Comparison of ENCODE assay signal across 10 mouse cellular contexts in genomic region chr5:117497084-117497483, GRCm38 (mm10).
DNase-seq lines count a peak whose midpoint lies in the region; ATAC-seq and TF ChIP-seq lines count a peak whose summit lies in the region.
"Had no signal": no experiment of that assay in that cellular context is flagged by ENCODE, and none has a peak within 500 bp of the region (broad histone marks: within the 10 kb centered on the region; RNA-seq: fewer than 3 reads in every experiment).

No protein-coding gene starts in this region.

- no peak overlapping the region for H3K9ac ChIP-seq in forebrain, embryonic 11.5 days (ENCODE audit: low read length)
- H3K9ac ChIP-seq in midbrain, embryonic 15.5 days: no peak overlapping the region
- no peak overlapping the region for H3K9ac ChIP-seq in intestine, embryonic 16.5 days (ENCODE audit: low read depth, low read length)
- H3K9ac ChIP-seq: limb, embryonic 13.5 days had no signal

- peaks cover 9% of the 10 kb centered on the region; the same call in 1 of the 2 replicates for H3K4me1 ChIP-seq in forebrain, embryonic 11.5 days (replicated peaks; ENCODE audit: control insufficient read depth, insufficient read depth, low read length)
- H3K4me1 ChIP-seq in forebrain, embryonic 10.5 days: peaks cover 16% of the 10 kb centered on the region
- peaks cover 21% of the 10 kb centered on the region for H3K4me1 ChIP-seq in midbrain, embryonic 10.5 days
- H3K4me1 ChIP-seq in midbrain, embryonic 15.5 days: peaks cover 18% of the 10 kb centered on the region
- peaks cover 4% of the 10 kb centered on the region for H3K4me1 ChIP-seq in bone marrow macrophage, adult 2 months (ENCODE audit: control insufficient read depth, insufficient read depth, low read length)
- no peaks in the 10 kb centered on the region for H3K4me1 ChIP-seq in small intestine, adult 2 months (ENCODE audit: control insufficient read depth, insufficient read depth, insufficient read length, low read length)
- peaks cover 3% of the 10 kb centered on the region; the same call in 1 of the 2 replicates for H3K4me1 ChIP-seq in intestine, embryonic 16.5 days (ENCODE audit: control insufficient read depth, insufficient read depth, low read length)

- TF ChIP-seq CTCF in bone marrow macrophage, adult 2 months (IDR thresholded peaks at IDR 0.05; ENCODE audit: low read depth, low read length): peak; percentile 70
- TF ChIP-seq CTCF in small intestine, adult 2 months (IDR thresholded peaks at IDR 0.05; ENCODE audit: extremely low read depth, insufficient read length, insufficient replicate concordance, low read depth, low read length): peak; percentile 55; the same call in 1 of the 2 replicates

- peak; percentile 67 for DNase-seq in forebrain, embryonic 11.5 days (ENCODE audit: low spot score)
- no peak for DNase-seq in forebrain, embryonic 10.5 days (ENCODE audit: extremely low spot score, low spot score)
- DNase-seq in midbrain, embryonic 10.5 days (ENCODE audit: low spot score): peak; percentile 42
- DNase-seq in neural tube, embryonic 10.5 days (ENCODE audit: extremely low spot score, low spot score): no peak

- no peak for ATAC-seq in forebrain, embryonic 11.5 days (replicated peaks; ENCODE audit: low FRiP score)
- no peak for ATAC-seq in midbrain, embryonic 15.5 days (replicated peaks)
- no peak for ATAC-seq in intestine, embryonic 16.5 days

- no peak for TF ChIP-seq POLR2A in bone marrow macrophage, adult 2 months (IDR thresholded peaks at IDR 0.05; ENCODE audit: borderline replicate concordance, low read depth, low read length)
- TF ChIP-seq POLR2A in small intestine, adult 2 months (IDR thresholded peaks at IDR 0.05; ENCODE audit: low read depth, low read length): no peak

- H3K9me3 ChIP-seq in forebrain, embryonic 11.5 days (ENCODE audit: control insufficient read depth, low read length): no peaks in the 10 kb centered on the region
- H3K9me3 ChIP-seq in forebrain, embryonic 10.5 days: no peaks in the 10 kb centered on the region; the same call in 1 of the 2 replicates
- H3K9me3 ChIP-seq in midbrain, embryonic 10.5 days (replicated peaks): no peaks in the 10 kb centered on the region
- H3K9me3 ChIP-seq in midbrain, embryonic 15.5 days: no peaks in the 10 kb centered on the region
- 0 out of 2 replicates have a peak, but pooled peaks cover 1% of the 10 kb centered on the region for H3K9me3 ChIP-seq in intestine, embryonic 16.5 days (ENCODE audit: control insufficient read depth, low read length)
- H3K9me3 ChIP-seq: heart, embryonic 10.5 days; limb, embryonic 13.5 days had no signal

- H3K4me2 ChIP-seq in forebrain, embryonic 11.5 days (ENCODE audit: low read depth, low read length, severe bottlenecking): no peak overlapping the region
- no peak overlapping the region for H3K4me2 ChIP-seq in midbrain, embryonic 15.5 days
- no peak overlapping the region for H3K4me2 ChIP-seq in intestine, embryonic 16.5 days (ENCODE audit: low read depth, low read length)
- H3K4me2 ChIP-seq: limb, embryonic 13.5 days had no signal

- H3K27me3 ChIP-seq in forebrain, embryonic 11.5 days (ENCODE audit: control insufficient read depth, insufficient read depth, low read length): no peaks in the 10 kb centered on the region
- no peaks in the 10 kb centered on the region for H3K27me3 ChIP-seq in forebrain, embryonic 10.5 days (ENCODE audit: poor library complexity, severe bottlenecking)
- H3K27me3 ChIP-seq in midbrain, embryonic 10.5 days (ENCODE audit: low read depth, poor library complexity, severe bottlenecking): no peaks in the 10 kb centered on the region
- no peaks in the 10 kb centered on the region for H3K27me3 ChIP-seq in midbrain, embryonic 15.5 days (replicated peaks)
- H3K27me3 ChIP-seq in small intestine, adult 2 months (ENCODE audit: control insufficient read depth, insufficient read depth, low read length): no peaks in the 10 kb centered on the region
- H3K27me3 ChIP-seq in intestine, embryonic 16.5 days (replicated peaks; ENCODE audit: control insufficient read depth, insufficient read depth, low read length): no peaks in the 10 kb centered on the region

- 73% methylated on average over 21 of the region's 21 CpGs for WGBS in forebrain, embryonic 11.5 days
- 67% methylated on average over 21 of the region's 21 CpGs for WGBS in forebrain, embryonic 10.5 days
- WGBS in midbrain, embryonic 10.5 days: 68% methylated on average over 21 of the region's 21 CpGs
- WGBS in midbrain, embryonic 15.5 days: 70% methylated on average over 21 of the region's 21 CpGs
- 61% methylated on average over 21 of the region's 21 CpGs for WGBS in small intestine, adult 2 months
- 60% methylated on average over 21 of the region's 21 CpGs for WGBS in intestine, embryonic 16.5 days

- no peaks in the 10 kb centered on the region for H3K36me3 ChIP-seq in forebrain, embryonic 11.5 days (ENCODE audit: control insufficient read depth, insufficient read depth, low read length)
- no peaks in the 10 kb centered on the region for H3K36me3 ChIP-seq in forebrain, embryonic 10.5 days (replicated peaks)
- no peaks in the 10 kb centered on the region for H3K36me3 ChIP-seq in midbrain, embryonic 10.5 days
- H3K36me3 ChIP-seq in midbrain, embryonic 15.5 days (replicated peaks): no peaks in the 10 kb centered on the region
- no peaks in the 10 kb centered on the region for H3K36me3 ChIP-seq in small intestine, adult 2 months (ENCODE audit: control insufficient read depth, insufficient read depth, low read length)
- H3K36me3 ChIP-seq in intestine, embryonic 16.5 days (ENCODE audit: control insufficient read depth, insufficient read depth, low read length): no peaks in the 10 kb centered on the region
- H3K36me3 ChIP-seq: heart, embryonic 10.5 days; limb, embryonic 13.5 days had no signal

- H3K4me3 ChIP-seq in forebrain, embryonic 11.5 days (ENCODE audit: low read depth, low read length): no peak overlapping the region
- H3K4me3 ChIP-seq in forebrain, embryonic 10.5 days: no peak overlapping the region
- no peak overlapping the region for H3K4me3 ChIP-seq in midbrain, embryonic 10.5 days
- H3K4me3 ChIP-seq in midbrain, embryonic 15.5 days: no peak overlapping the region
- no peak overlapping the region for H3K4me3 ChIP-seq in bone marrow macrophage, adult 2 months (ENCODE audit: insufficient read depth, low read length)
- H3K4me3 ChIP-seq in small intestine, adult 2 months (ENCODE audit: low read depth, low read length): no peak overlapping the region
- H3K4me3 ChIP-seq in intestine, embryonic 16.5 days (ENCODE audit: low read length): no peak overlapping the region
- H3K4me3 ChIP-seq: heart, embryonic 10.5 days; limb, embryonic 13.5 days had no signal

- no peak overlapping the region for H3K27ac ChIP-seq in forebrain, embryonic 11.5 days (ENCODE audit: low read depth, low read length)
- H3K27ac ChIP-seq in forebrain, embryonic 10.5 days: no peak overlapping the region
- H3K27ac ChIP-seq in midbrain, embryonic 10.5 days (replicated peaks): no peak overlapping the region
- H3K27ac ChIP-seq in midbrain, embryonic 15.5 days: no peak overlapping the region
- H3K27ac ChIP-seq in bone marrow macrophage, adult 2 months (ENCODE audit: insufficient read depth, low read depth, low read length): no peak overlapping the region
- H3K27ac ChIP-seq in small intestine, adult 2 months (ENCODE audit: insufficient read depth, low read depth, low read length): no peak overlapping the region
- no peak overlapping the region for H3K27ac ChIP-seq in intestine, embryonic 16.5 days (ENCODE audit: low read length)
- H3K27ac ChIP-seq: heart, embryonic 10.5 days; limb, embryonic 13.5 days had no signal

Comparison
In these comparisons a context has a peak if more than half of its experiments do, and no peak if none do; other contexts are left out.
1. DNase-seq: peak in forebrain, embryonic 11.5 days (single experiment) and midbrain, embryonic 10.5 days (single experiment); none in forebrain, embryonic 10.5 days (single experiment) and neural tube, embryonic 10.5 days (single experiment).